Mouse (Mus musculus): ENCODE measurements around the gene Cpa2. TPM values are rescaled to one million over a fixed set of nuclear protein-coding genes. Genes with fewer than 3 reads are reported as not detected.

Cpa2 gene
- polyA plus RNA-seq, 1 experiment = not detected

GRCm38 (mm10) chr6:30545689-30546088, 4.3 kb downstream of the Cpa2 start:
- Histone ChIP-seq H3K36me3 (ENCODE audit: control insufficient read depth, insufficient read depth) (no peaks in the 10 kb centered on the region), H3K27me3 (ENCODE audit: control insufficient read depth, insufficient read depth, insufficient read length) (no peaks in the 10 kb centered on the region), H3K79me3 (ENCODE audit: low read depth) (no peaks in the 10 kb centered on the region), H3ac (ENCODE audit: control insufficient read depth, insufficient read length, low read depth) (no peak overlapping the region), H3K79me2 (ENCODE audit: control insufficient read depth, insufficient read depth) (no peaks in the 10 kb centered on the region), H3K4me3 (ENCODE audit: insufficient read depth, poor library complexity, severe bottlenecking) (no peak overlapping the region)
- TF ChIP-seq CEBPB (IDR thresholded peaks at IDR 0.05; ENCODE audit: low read depth) = no peak
- TF ChIP-seq MAX (IDR thresholded peaks at IDR 0.05) = no peak
- TF ChIP-seq USF1 (IDR thresholded peaks at IDR 0.05; ENCODE audit: low read depth) = no peak
- no peak for TF ChIP-seq CTCF (IDR thresholded peaks at IDR 0.05; ENCODE audit: control insufficient read depth, insufficient read depth, insufficient read length)
- TF ChIP-seq FOSL1 (IDR thresholded peaks at IDR 0.05; ENCODE audit: insufficient read depth, low read length, poor library complexity, severe bottlenecking) = no peak
- no peak for TF ChIP-seq MYOG (IDR thresholded peaks at IDR 0.05; ENCODE audit: control insufficient read depth, extremely low read depth, insufficient read length)
- TF ChIP-seq MYOD1 (IDR thresholded peaks at IDR 0.05; ENCODE audit: control insufficient read depth, insufficient read length, low read depth) = no peak

GRCm38 (mm10) chr6:30546571-30547273, 5.3 kb downstream of the Cpa2 start:
- Histone ChIP-seq H3K79me3 (ENCODE audit: low read depth) (no peaks in the 10 kb centered on the region), H3K27me3 (ENCODE audit: control insufficient read depth, insufficient read depth, insufficient read length) (no peaks in the 10 kb centered on the region), H3K79me2 (ENCODE audit: control insufficient read depth, insufficient read depth) (no peaks in the 10 kb centered on the region), H3K4me3 (ENCODE audit: insufficient read depth, poor library complexity, severe bottlenecking) (no peak overlapping the region), H3ac (ENCODE audit: control insufficient read depth, insufficient read length, low read depth) (no peak overlapping the region), H3K36me3 (ENCODE audit: control insufficient read depth, insufficient read depth) (no peaks in the 10 kb centered on the region)
- no peak for TF ChIP-seq USF1 (IDR thresholded peaks at IDR 0.05; ENCODE audit: low read depth)
- no peak for TF ChIP-seq CTCF (IDR thresholded peaks at IDR 0.05; ENCODE audit: control insufficient read depth, insufficient read depth, insufficient read length)
- no peak for TF ChIP-seq FOSL1 (IDR thresholded peaks at IDR 0.05; ENCODE audit: insufficient read depth, low read length, poor library complexity, severe bottlenecking)
- TF ChIP-seq MAX (IDR thresholded peaks at IDR 0.05) = no peak
- TF ChIP-seq MYOD1 (IDR thresholded peaks at IDR 0.05; ENCODE audit: control insufficient read depth, insufficient read length, low read depth) = no peak
- TF ChIP-seq CEBPB (IDR thresholded peaks at IDR 0.05; ENCODE audit: low read depth) = no peak
- TF ChIP-seq MYOG (IDR thresholded peaks at IDR 0.05; ENCODE audit: control insufficient read depth, extremely low read depth, insufficient read length) = no peak

GRCm38 (mm10) chr6:30547274-30547645, 5.9 kb downstream of the Cpa2 start:
- no peak overlapping the region for H3K4me3 ChIP-seq (ENCODE audit: insufficient read depth, poor library complexity, severe bottlenecking)
- TF ChIP-seq MYOD1 (IDR thresholded peaks at IDR 0.05; ENCODE audit: control insufficient read depth, insufficient read length, low read depth) (no peak), CTCF (IDR thresholded peaks at IDR 0.05; ENCODE audit: control insufficient read depth, insufficient read depth, insufficient read length) (no peak), CEBPB (IDR thresholded peaks at IDR 0.05; ENCODE audit: low read depth) (no peak), MAX (IDR thresholded peaks at IDR 0.05) (no peak), FOSL1 (IDR thresholded peaks at IDR 0.05; ENCODE audit: insufficient read depth, low read length, poor library complexity, severe bottlenecking) (no peak), USF1 (IDR thresholded peaks at IDR 0.05; ENCODE audit: low read depth) (no peak), MYOG (IDR thresholded peaks at IDR 0.05; ENCODE audit: control insufficient read depth, extremely low read depth, insufficient read length) (no peak)
- H3K36me3 ChIP-seq (ENCODE audit: control insufficient read depth, insufficient read depth) = no peaks in the 10 kb centered on the region
- H3K79me3 ChIP-seq (ENCODE audit: low read depth) = no peaks in the 10 kb centered on the region
- H3ac ChIP-seq (ENCODE audit: control insufficient read depth, insufficient read length, low read depth) = no peak overlapping the region
- no peaks in the 10 kb centered on the region for H3K27me3 ChIP-seq (ENCODE audit: control insufficient read depth, insufficient read depth, insufficient read length)
- no peaks in the 10 kb centered on the region for H3K79me2 ChIP-seq (ENCODE audit: control insufficient read depth, insufficient read depth)

GRCm38 (mm10) chr6:30547656-30548306, 6.4 kb downstream of the Cpa2 start:
- Histone ChIP-seq H3K79me2 (ENCODE audit: control insufficient read depth, insufficient read depth) (no peaks in the 10 kb centered on the region), H3K4me3 (ENCODE audit: insufficient read depth, poor library complexity, severe bottlenecking) (no peak overlapping the region)
- no peak for TF ChIP-seq USF1 (IDR thresholded peaks at IDR 0.05; ENCODE audit: low read depth)
- no peak for TF ChIP-seq CTCF (IDR thresholded peaks at IDR 0.05; ENCODE audit: control insufficient read depth, insufficient read depth, insufficient read length)
- TF ChIP-seq MAX (IDR thresholded peaks at IDR 0.05) = no peak
- no peak for TF ChIP-seq CEBPB (IDR thresholded peaks at IDR 0.05; ENCODE audit: low read depth)
- no peak for TF ChIP-seq MYOD1 (IDR thresholded peaks at IDR 0.05; ENCODE audit: control insufficient read depth, insufficient read length, low read depth)
- TF ChIP-seq MYOG (IDR thresholded peaks at IDR 0.05; ENCODE audit: control insufficient read depth, extremely low read depth, insufficient read length) = no peak
- no peak for TF ChIP-seq FOSL1 (IDR thresholded peaks at IDR 0.05; ENCODE audit: insufficient read depth, low read length, poor library complexity, severe bottlenecking)

GRCm38 (mm10) chr6:30549231-30549761, 7.9 kb downstream of the Cpa2 start:
- no peaks in the 10 kb centered on the region for H3K27me3 ChIP-seq (ENCODE audit: control insufficient read depth, insufficient read depth, insufficient read length)
- peak; percentile 38 for TF ChIP-seq CEBPB (IDR thresholded peaks at IDR 0.05; ENCODE audit: low read depth)
- TF ChIP-seq MYOG (IDR thresholded peaks at IDR 0.05; ENCODE audit: control insufficient read depth, extremely low read depth, insufficient read length) = no peak
- TF ChIP-seq CTCF (IDR thresholded peaks at IDR 0.05; ENCODE audit: control insufficient read depth, insufficient read depth, insufficient read length) = no peak
- H3K79me2 ChIP-seq (ENCODE audit: control insufficient read depth, insufficient read depth) = no peaks in the 10 kb centered on the region
- H3K36me3 ChIP-seq (ENCODE audit: control insufficient read depth, insufficient read depth) = no peaks in the 10 kb centered on the region
- H3K79me3 ChIP-seq (ENCODE audit: low read depth) = no peaks in the 10 kb centered on the region
- H3ac ChIP-seq (ENCODE audit: control insufficient read depth, insufficient read length, low read depth) = no peak overlapping the region
- no peak overlapping the region for H3K4me3 ChIP-seq (ENCODE audit: insufficient read depth, poor library complexity, severe bottlenecking)

More at GRCm38 (mm10) chr6:30547656-30548306, 6.4 kb downstream of the Cpa2 start:
- no peaks in the 10 kb centered on the region for H3K27me3 ChIP-seq (ENCODE audit: control insufficient read depth, insufficient read depth, insufficient read length)
- H3K36me3 ChIP-seq (ENCODE audit: control insufficient read depth, insufficient read depth) = no peaks in the 10 kb centered on the region
- no peak overlapping the region for H3ac ChIP-seq (ENCODE audit: control insufficient read depth, insufficient read length, low read depth)
- no peaks in the 10 kb centered on the region for H3K79me3 ChIP-seq (ENCODE audit: low read depth)
